Mouse (Mus musculus): ENCODE data around the gene Dusp27.

- TF ChIP-seq CTCF (IDR thresholded peaks at IDR 0.05; ENCODE audit: extremely low read depth, insufficient read length, insufficient replicate concordance, low read depth, low read length), result no peak
- no peak for TF ChIP-seq POLR2A (IDR thresholded peaks at IDR 0.05; ENCODE audit: low read depth, low read length)
These were observed 50.5 kb downstream of the Dusp27 start for GRCm38 (mm10) chr1:166077052-166077735.

All from small intestine, adult 2 months (tissue).